Mouse (Mus musculus): Measurements from ENCODE around the gene Foxp1. TPM values are rescaled to one million over a fixed set of nuclear protein-coding genes. Genes with fewer than 3 reads are reported as not detected.

The Foxp1 gene
- polyA plus RNA-seq, 1 experiment from 2014 or later = 38.0 TPM

DNA sequence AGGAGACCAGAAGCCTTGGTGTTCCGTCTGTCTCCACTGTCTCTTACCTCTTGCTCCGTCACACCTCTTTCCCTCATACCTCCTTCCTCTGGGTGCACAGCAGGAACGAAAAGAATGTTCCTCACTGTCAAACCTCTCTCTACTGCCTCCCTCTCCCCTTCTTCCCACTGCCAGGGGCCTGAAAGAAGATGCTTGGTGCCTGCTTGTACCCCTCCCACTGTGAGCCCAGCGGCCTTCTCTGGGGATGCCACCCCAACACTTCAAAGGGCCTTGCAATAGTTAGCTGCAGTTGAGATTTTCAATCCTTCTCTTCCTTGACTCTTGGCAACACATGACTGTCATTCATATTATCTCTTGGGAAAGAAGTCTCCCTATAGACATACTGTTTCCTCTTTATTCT lies 339.7 kb downstream of the Foxp1 start:
- 80% methylated on average over 4 of the region's 4 CpGs for WGBS
- H3K27me3 ChIP-seq (ENCODE audit: insufficient read depth, low read length) = no peaks in the 10 kb centered on the region
- DNase-seq (ENCODE audit: low spot score) = no peak
- no peak overlapping the region for H3K9ac ChIP-seq (ENCODE audit: low read depth, low read length)
- no peak overlapping the region for H3K4me3 ChIP-seq (replicated peaks; ENCODE audit: low read depth, low read length)
- no peak overlapping the region for H3K27ac ChIP-seq
- no peaks in the 10 kb centered on the region for H3K9me3 ChIP-seq (replicated peaks; ENCODE audit: low read length)
- no peak for TF ChIP-seq CTCF (IDR thresholded peaks at IDR 0.05; ENCODE audit: low read depth)
- H3K36me3 ChIP-seq (ENCODE audit: insufficient read depth, low read length) = no peaks in the 10 kb centered on the region
- H3K4me1 ChIP-seq (replicated peaks; ENCODE audit: insufficient read depth, low read length) = no peaks in the 10 kb centered on the region
- H3K4me2 ChIP-seq (ENCODE audit: low read length) = no peak overlapping the region
- ATAC-seq (replicated peaks; ENCODE audit: low FRiP score, low read depth) = no peak

GRCm38 (mm10) chr6:99176216-99176615 lies 346.3 kb downstream of the Foxp1 start:
- WGBS = 85% methylated on average over 3 of the region's 3 CpGs
- Histone ChIP-seq H3K4me1 (replicated peaks; ENCODE audit: insufficient read depth, low read length) (0 out of 2 replicates have a peak, but pooled peaks cover 3% of the 10 kb centered on the region), H3K27me3 (ENCODE audit: insufficient read depth, low read length) (no peaks in the 10 kb centered on the region), H3K9ac (ENCODE audit: low read depth, low read length) (no peak overlapping the region), H3K27ac (no peak overlapping the region), H3K36me3 (ENCODE audit: insufficient read depth, low read length) (no peaks in the 10 kb centered on the region), H3K4me2 (ENCODE audit: low read length) (no peak overlapping the region), H3K4me3 (replicated peaks; ENCODE audit: low read depth, low read length) (no peak overlapping the region), H3K9me3 (replicated peaks; ENCODE audit: low read length) (no peaks in the 10 kb centered on the region)
- no peak for TF ChIP-seq CTCF (IDR thresholded peaks at IDR 0.05; ENCODE audit: low read depth)
- ATAC-seq (replicated peaks; ENCODE audit: low FRiP score, low read depth) (no peak), DNase-seq (ENCODE audit: low spot score) (no peak)

- DNase-seq (ENCODE audit: low spot score) = no peak
- no peak overlapping the region for H3K4me2 ChIP-seq (ENCODE audit: low read length)
- no peak overlapping the region for H3K27ac ChIP-seq
- no peaks in the 10 kb centered on the region for H3K9me3 ChIP-seq (replicated peaks; ENCODE audit: low read length)
- H3K36me3 ChIP-seq (ENCODE audit: insufficient read depth, low read length) = no peaks in the 10 kb centered on the region
- no peak for ATAC-seq (replicated peaks; ENCODE audit: low FRiP score, low read depth)
- H3K4me1 ChIP-seq (replicated peaks; ENCODE audit: insufficient read depth, low read length) = 0 out of 2 replicates have a peak, but pooled peaks cover 3% of the 10 kb centered on the region
- no peak overlapping the region for H3K4me3 ChIP-seq (replicated peaks; ENCODE audit: low read depth, low read length)
- no peak for TF ChIP-seq CTCF (IDR thresholded peaks at IDR 0.05; ENCODE audit: low read depth)
- no peak overlapping the region for H3K9ac ChIP-seq (ENCODE audit: low read depth, low read length)
- WGBS = 79% methylated on average over 5 of the region's 5 CpGs
- H3K27me3 ChIP-seq (ENCODE audit: insufficient read depth, low read length) = no peaks in the 10 kb centered on the region
Observed at GRCm38 (mm10) chr6:99175377-99175776, 347.1 kb downstream of the Foxp1 start.

GRCm38 (mm10) chr6:99173902-99174210 lies 348.7 kb downstream of the Foxp1 start:
- DNase-seq (ENCODE audit: low spot score) (no peak), ATAC-seq (replicated peaks; ENCODE audit: low FRiP score, low read depth) (no peak)
- Histone ChIP-seq H3K27ac (no peak overlapping the region), H3K4me2 (ENCODE audit: low read length) (no peak overlapping the region), H3K9ac (ENCODE audit: low read depth, low read length) (no peak overlapping the region), H3K4me1 (replicated peaks; ENCODE audit: insufficient read depth, low read length) (0 out of 2 replicates have a peak, but pooled peaks cover 3% of the 10 kb centered on the region), H3K9me3 (replicated peaks; ENCODE audit: low read length) (no peaks in the 10 kb centered on the region), H3K4me3 (replicated peaks; ENCODE audit: low read depth, low read length) (no peak overlapping the region), H3K36me3 (ENCODE audit: insufficient read depth, low read length) (no peaks in the 10 kb centered on the region), H3K27me3 (ENCODE audit: insufficient read depth, low read length) (no peaks in the 10 kb centered on the region)
- 51% methylated on average over 2 of the region's 2 CpGs for WGBS
- TF ChIP-seq CTCF (IDR thresholded peaks at IDR 0.05; ENCODE audit: low read depth) = no peak

- Histone ChIP-seq H3K4me3 (replicated peaks; ENCODE audit: low read depth, low read length) (no peak overlapping the region), H3K9me3 (replicated peaks; ENCODE audit: low read length) (no peaks in the 10 kb centered on the region), H3K36me3 (ENCODE audit: insufficient read depth, low read length) (no peaks in the 10 kb centered on the region), H3K4me1 (replicated peaks; ENCODE audit: insufficient read depth, low read length) (0 out of 2 replicates have a peak, but pooled peaks cover 3% of the 10 kb centered on the region), H3K9ac (ENCODE audit: low read depth, low read length) (no peak overlapping the region), H3K4me2 (ENCODE audit: low read length) (no peak overlapping the region), H3K27me3 (ENCODE audit: insufficient read depth, low read length) (no peaks in the 10 kb centered on the region), H3K27ac (no peak overlapping the region)
- TF ChIP-seq CTCF (IDR thresholded peaks at IDR 0.05; ENCODE audit: low read depth) = no peak
- no peak for ATAC-seq (replicated peaks; ENCODE audit: low FRiP score, low read depth)
- no peak for DNase-seq (ENCODE audit: low spot score)
- WGBS = 68% methylated on average over 14 of the region's 14 CpGs
Observed at GRCm38 (mm10) chr6:99173066-99173901, 349.2 kb downstream of the Foxp1 start.

- no peak overlapping the region for H3K4me2 ChIP-seq (ENCODE audit: low read length)
- no peaks in the 10 kb centered on the region for H3K9me3 ChIP-seq (replicated peaks; ENCODE audit: low read length)
- no peak overlapping the region for H3K4me3 ChIP-seq (replicated peaks; ENCODE audit: low read depth, low read length)
- H3K36me3 ChIP-seq (ENCODE audit: insufficient read depth, low read length) = no peaks in the 10 kb centered on the region
- ATAC-seq (replicated peaks; ENCODE audit: low FRiP score, low read depth) = no peak
- 90% methylated on average over 6 of the region's 6 CpGs for WGBS
- no peak overlapping the region for H3K27ac ChIP-seq
- H3K27me3 ChIP-seq (ENCODE audit: insufficient read depth, low read length) = no peaks in the 10 kb centered on the region
- TF ChIP-seq CTCF (IDR thresholded peaks at IDR 0.05; ENCODE audit: low read depth) = no peak
- no peak for DNase-seq (ENCODE audit: low spot score)
- H3K4me1 ChIP-seq (replicated peaks; ENCODE audit: insufficient read depth, low read length) = 0 out of 2 replicates have a peak, but pooled peaks cover 3% of the 10 kb centered on the region
- no peak overlapping the region for H3K9ac ChIP-seq (ENCODE audit: low read depth, low read length)
Observed at GRCm38 (mm10) chr6:99172589-99172986, 349.9 kb downstream of the Foxp1 start.
